Mouse (Mus musculus): ENCODE measurements around the gene Nolc1.

DNA sequence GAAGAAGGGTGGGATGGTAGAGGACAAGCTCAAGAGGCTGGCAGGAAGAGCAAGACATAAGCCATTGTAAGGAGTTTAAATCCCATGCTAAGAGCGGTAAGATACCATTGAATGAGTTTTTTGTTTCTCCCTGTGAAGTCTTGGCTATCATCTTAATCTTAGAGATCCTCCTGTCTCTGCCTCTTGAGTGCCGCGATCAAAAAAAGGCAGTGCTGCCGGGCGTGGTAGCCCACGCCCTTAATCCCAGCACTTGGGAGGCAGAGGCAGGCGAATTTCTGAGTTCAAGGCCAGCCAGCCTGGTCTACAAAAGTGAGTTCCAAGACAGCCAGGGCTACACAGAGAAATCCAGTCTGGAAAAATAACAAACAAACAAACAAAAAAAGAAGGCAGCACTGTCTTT is 17.2 kb upstream of the Nolc1 start:
- TF ChIP-seq CTCF (IDR thresholded peaks at IDR 0.05; ENCODE audit: low read depth, low read length) (no peak), POLR2A (IDR thresholded peaks at IDR 0.05; ENCODE audit: extremely low read depth, insufficient read depth, low read length) (no peak)
